Mouse (Mus musculus) ES-CJ7 (cell line): ENCODE measurements around the gene Ttn.

ENCODE experiments used
- DNase-seq: peaks from one replicate; pipeline ENCODE4 v3.0.0; 2011; ENCODE audit warnings: low read depth, low spot score

Gene Ttn

GRCm38 (mm10) chr2:76714984-76715383 lies 267.4 kb downstream of the Ttn start:
- peak; percentile 67 for DNase-seq

- DNase-seq: peak; percentile 40
Observed at GRCm38 (mm10) chr2:76708512-76708911, 273.8 kb downstream of the Ttn start.

GRCm38 (mm10) chr2:76705655-76706054 lies 276.7 kb downstream of the Ttn start:
- DNase-seq: no peak

GRCm38 (mm10) chr2:76702751-76703150 lies 279.6 kb downstream of the Ttn start:
- no peak for DNase-seq

- DNase-seq: no peak
Observed at GRCm38 (mm10) chr2:76702188-76702587, 280.2 kb downstream of the Ttn start.

GRCm38 (mm10) chr2:76695290-76695689 lies 287.1 kb downstream of the Ttn start:
- no peak for DNase-seq

- no peak for DNase-seq
Observed at GRCm38 (mm10) chr2:76693765-76694164, 288.6 kb downstream of the Ttn start.

GRCm38 (mm10) chr2:76690436-76691204 lies 291.7 kb downstream of the Ttn start:
- no peak for DNase-seq

GRCm38 (mm10) chr2:76688162-76688561 lies 294.2 kb downstream of the Ttn start:
- DNase-seq: no peak

GRCm38 (mm10) chr2:76687608-76688007 lies 294.7 kb downstream of the Ttn start:
- no peak for DNase-seq

GRCm38 (mm10) chr2:76686986-76687385 lies 295.4 kb downstream of the Ttn start:
- no peak for DNase-seq

GRCm38 (mm10) chr2:76682301-76682700 lies 300.0 kb downstream of the Ttn start:
- no peak for DNase-seq

- DNase-seq: peak; percentile 31
Observed at GRCm38 (mm10) chr2:76676401-76677226, 305.7 kb downstream of the Ttn start.

- DNase-seq: no peak
Observed at GRCm38 (mm10) chr2:76675949-76676348, 306.4 kb downstream of the Ttn start.

GRCm38 (mm10) chr2:76675451-76675850 lies 306.9 kb downstream of the Ttn start:
- no peak for DNase-seq

GRCm38 (mm10) chr2:76674725-76675427 lies 307.5 kb downstream of the Ttn start, which contains the start of gene Plekha3:
Gene Plekha3, plus strand, starts transcription at chr2:76675281.
- DNase-seq: peak; percentile 57

GRCm38 (mm10) chr2:76673472-76674081 lies 308.8 kb downstream of the Ttn start:
- DNase-seq: peak; percentile 78

GRCm38 (mm10) chr2:76672966-76673392 lies 309.4 kb downstream of the Ttn start, which contains the start of gene Fkbp7:
Gene Fkbp7, minus strand, starts transcription at chr2:76673116.
- DNase-seq: peak; percentile 92

- DNase-seq: no peak
Observed at GRCm38 (mm10) chr2:76672134-76672745, 310.1 kb downstream of the Ttn start.

GRCm38 (mm10) chr2:76671641-76672040 lies 310.7 kb downstream of the Ttn start:
- no peak for DNase-seq

- no peak for DNase-seq
Observed at GRCm38 (mm10) chr2:76667200-76667599, 315.1 kb downstream of the Ttn start.
